Mouse (Mus musculus): ENCODE measurements at regions not wholly inside any gene's neighbourhood (a gene's known extent, or its start where the extent isn't known, plus 50 kb on each side); places are given as distances from the start of the nearest gene placed in this dataset.
A peak's percentile ranks its signal among the peaks of the same experiment; 100 is the strongest.
"Not testable (repeated sequence)": the region's sequence is repeated elsewhere in the genome, so short reads cannot be mapped to it uniquely, and the experiment has no call there.

DNA sequence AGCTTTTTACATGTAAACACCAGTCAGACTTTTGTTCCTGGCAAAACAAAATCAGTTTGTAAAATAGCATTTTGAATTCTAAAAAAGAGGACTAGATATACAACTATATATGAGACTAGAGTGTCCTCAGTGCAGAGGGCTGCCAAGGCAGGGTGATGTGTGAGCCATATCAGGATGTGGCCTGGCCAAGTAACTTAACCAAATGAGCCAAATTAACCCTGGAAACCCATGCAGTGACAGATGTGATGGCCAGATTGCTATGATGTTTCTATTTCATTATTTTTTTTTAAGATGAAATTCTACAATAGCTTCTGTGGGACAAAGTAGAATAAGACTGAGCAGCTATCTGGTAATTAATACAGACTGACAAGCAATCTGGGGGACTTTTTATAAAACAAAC lies 181.8 kb downstream of the Nova1 start:
- DNase-seq (ENCODE audit: low spot score) = no peak

DNA sequence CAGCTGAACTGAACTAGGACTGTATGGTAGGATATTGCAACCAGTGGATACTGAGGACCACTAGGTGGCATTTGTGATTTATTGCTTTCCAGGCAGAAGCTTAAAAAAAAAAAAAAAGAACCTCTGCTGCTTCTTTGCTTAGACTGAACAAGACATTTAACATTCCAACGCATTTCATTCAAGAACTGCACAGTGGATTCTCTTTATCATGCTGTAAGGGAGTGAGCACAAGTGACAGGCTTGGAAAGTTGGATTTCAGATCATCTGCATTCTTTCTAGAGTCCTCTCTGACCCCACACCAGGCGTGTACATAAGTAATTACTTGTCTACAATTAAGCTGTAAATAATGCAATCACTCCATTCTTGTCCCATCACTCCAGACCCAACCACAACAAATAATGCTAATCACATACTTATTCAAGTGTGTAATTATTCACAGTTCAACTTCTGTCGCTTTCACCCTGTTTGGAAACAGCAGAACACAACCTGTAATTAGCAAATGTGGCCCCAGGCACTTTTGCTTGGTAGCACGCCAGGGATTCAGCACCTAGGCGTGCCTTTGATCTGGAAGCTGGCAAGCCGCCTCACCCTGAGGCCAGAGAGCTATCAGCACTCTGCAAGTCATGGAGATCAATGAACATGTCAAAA lies 183.5 kb downstream of the Nova1 start:
- DNase-seq (ENCODE audit: low spot score) = peak; percentile 60

DNA sequence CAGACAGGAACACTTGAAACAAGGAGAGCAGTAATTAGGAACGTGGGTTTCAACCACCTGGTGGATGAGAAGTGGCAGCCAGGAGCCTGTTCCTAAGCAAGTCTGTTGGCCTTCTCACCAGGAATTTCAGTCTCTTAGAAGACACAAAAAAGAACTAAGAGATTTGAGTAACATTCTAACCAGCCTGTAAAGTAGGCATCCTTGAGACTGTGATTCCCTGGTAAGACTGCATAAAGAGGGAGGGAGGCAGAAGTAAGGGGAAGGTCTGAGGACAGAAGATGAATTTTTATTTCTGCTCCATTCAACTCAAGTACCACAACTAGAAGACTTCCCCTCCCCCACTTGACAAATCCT lies 184.0 kb downstream of the Nova1 start:
- DNase-seq (ENCODE audit: low spot score) = no peak

DNA sequence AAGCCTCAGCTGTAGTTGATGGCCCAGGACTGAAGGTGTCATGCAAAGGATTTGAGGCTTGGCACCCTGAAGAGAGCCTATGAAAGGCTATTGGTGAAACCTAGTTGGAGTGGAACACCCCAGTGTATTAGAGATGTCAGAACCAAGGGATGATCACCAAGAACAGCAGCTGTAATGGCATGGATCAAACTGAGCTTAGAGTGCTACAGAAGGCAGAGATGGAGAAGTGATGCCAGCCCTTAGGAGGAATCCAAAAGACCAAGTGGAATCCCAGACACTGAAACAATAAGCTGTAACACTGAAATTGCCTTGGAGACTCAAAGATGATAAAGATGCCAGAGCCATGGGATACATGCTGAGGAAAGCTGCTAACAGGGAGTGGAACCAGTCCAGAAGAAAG lies 186.3 kb downstream of the Nova1 start:
- DNase-seq (ENCODE audit: low spot score) = not testable (repeated sequence)

DNA sequence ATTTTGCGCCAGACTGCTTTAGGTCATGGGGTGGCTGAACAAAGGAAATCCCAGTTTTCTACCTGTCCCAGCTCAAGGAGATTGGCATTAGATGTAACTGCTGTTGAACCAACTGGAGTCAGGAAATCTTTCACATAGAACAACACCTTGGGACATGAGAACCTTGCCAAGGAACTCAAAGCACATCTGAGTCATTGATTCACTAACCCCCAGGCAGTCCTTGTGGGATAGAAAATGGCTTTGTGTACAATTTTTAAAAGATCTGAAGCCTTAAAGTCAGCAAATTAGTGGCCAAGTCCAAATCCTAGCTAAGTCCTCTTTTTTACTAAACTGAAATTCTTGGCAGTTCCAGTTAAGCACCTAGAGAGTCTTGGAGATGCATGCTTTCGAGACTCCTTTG lies 191.4 kb downstream of the Nova1 start:
- DNase-seq (ENCODE audit: low spot score) = no peak

DNA sequence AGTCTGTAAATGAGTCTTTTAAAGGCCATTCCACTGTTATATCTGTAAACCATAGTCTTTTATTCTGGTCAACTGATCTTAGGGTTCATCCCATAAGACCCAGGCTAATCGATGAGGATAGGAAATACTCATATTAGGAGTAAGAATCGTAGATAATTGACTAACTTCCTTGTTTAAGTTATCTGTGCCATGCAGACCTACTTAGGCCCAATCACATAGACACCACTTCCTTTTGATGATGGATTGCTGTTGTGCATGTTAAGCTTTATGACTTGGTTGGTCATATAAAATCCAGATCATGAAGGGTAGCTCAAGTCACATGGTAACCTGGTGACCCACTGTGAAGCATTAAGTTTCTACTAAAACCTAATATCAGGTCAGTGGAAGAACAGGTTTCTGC lies 207.3 kb downstream of the Nova1 start:
- no peak for DNase-seq (ENCODE audit: low spot score)

DNA sequence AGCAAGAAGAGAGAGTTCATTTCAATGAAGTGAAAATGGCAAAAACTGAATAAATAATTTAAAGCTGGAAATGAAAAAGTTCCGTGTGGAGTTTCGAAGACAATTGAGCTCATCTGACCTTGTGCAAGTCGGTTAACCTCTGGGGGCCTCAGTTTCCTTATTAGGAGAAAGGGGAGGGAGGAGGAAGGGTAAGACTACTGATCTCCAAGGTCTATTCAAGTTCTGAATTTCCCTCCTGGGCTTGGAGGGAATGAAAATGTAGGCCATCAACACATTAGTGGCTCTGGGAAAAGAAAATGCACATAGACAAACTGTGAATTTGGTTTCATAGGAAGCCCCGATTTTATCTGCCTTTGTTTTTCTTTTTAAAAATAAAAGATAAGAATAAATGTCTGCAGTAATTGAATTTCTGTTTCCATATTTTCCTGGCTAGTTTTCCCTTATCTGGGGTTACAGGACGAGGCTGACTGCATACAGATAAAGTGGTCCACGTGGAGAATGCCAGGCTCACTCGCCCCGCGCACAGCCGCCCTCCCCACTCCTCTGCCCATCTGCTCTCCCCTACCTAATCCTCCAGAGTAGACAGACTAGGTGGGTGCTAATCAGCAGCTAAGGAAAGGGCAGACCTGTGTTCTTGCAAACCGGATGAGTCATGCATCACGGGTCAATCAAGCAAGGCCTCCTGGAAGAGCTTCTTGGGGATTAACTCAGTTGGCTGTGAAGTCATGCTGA lies 209.0 kb downstream of the Nova1 start:
- DNase-seq (ENCODE audit: low spot score) = no peak

DNA sequence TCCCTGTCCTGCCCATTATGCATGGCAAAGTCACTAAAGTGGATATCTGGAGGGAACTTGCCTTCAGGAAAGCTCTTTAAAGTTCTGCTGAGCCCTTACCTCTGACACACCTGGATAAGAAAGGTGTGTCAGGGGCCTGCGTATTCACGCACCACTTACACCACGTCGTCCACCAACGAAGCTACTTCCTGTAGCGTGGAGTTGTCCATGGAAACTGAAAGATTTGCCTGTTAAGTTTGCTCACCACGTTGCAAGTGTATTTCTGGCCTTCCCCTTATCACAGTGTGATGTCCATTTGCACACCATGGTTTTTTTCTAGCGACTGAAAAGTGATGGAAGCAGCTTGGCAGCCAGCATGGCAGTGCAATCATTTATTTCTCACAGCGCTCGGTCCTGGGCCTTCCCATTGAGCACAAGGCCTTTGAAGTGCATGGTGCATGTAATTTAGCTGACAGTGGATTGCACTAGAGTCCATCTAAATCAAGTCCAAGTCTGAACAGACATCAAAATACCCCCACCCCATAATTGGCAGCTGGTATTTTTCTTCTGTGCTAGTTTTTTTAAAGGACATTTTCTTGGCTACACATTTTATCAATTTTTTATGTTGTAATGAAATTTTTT lies 210.3 kb downstream of the Nova1 start:
- DNase-seq (ENCODE audit: low spot score) = peak; percentile 3

DNA sequence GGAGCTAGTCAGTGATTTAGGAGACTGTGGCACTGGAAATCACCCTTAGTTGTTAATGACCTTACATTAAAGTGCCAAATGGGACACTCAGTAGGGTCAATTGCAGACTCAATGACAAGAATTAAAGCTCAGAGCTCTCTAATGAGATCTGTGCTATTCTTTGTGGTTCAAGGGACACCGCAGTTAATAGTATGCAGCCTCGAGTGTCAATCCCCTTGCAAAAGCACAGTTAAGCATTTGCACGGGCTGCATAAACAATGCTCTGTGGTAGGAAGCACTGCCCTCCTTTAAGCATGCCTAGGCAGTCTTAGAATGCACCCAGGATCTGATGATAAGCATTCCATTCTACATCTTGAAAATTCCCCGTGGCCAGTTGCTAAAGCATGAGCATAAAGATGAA lies 221.5 kb downstream of the Nova1 start:
- DNase-seq (ENCODE audit: low spot score) = no peak

DNA sequence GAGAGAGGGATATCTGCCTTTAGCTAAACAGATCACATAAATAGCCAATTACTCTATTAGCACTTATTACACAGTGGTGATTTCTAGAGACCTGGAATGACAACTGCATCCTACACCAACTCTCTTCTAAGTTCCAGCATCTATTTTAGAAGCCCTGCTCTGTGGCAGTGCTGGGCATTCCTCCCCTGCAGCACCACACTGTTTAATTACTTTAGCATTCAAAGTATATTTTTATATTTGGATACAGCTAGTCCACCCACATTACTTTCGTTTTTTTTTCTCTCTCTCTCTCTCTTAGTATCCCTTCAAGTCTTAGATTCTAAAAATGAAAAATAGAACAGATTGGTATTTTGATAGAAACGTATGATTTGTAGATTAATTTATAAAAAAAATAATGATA lies 250.1 kb downstream of the Nova1 start:
- DNase-seq (ENCODE audit: low spot score) = no peak

DNA sequence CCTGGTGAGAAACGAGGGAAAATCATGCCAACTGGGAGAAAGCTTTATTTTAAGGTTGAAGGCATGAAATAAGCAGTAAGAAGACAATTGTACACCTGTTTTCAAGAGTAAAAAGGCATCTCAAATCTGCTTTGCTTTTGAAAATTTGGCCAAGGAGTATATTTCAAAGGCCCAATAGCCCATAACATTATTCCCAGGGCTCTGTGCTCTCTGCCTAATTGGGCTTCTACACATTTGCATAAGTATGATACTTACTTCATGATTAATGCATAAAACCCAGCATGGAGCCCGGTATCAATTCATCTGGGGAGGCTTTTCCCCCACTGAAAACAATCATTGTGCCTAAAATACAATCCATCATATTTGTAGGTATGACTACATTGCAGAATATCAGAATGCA lies 252.4 kb downstream of the Nova1 start:
- no peak for DNase-seq (ENCODE audit: low spot score)

DNA sequence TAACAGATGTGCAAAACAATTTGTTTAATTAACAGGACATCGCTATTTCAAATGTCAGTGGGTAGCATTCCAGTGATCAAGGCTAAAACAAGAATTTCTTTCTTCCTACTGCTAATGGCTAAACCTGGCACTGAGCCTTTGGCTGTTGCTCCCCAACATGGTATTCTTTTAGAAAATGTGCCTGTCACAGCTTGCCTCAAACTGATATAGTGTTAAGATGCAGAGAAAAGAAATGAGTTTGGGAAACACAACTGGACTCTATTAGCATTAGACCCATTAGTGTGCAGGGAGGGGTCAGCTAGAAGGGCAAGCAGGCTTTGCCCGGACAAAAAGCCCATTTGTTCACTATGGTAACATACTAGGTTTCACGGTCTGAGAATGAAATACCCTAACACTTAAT lies 297.8 kb downstream of the Nova1 start:
- DNase-seq (ENCODE audit: low spot score) = no peak

DNA sequence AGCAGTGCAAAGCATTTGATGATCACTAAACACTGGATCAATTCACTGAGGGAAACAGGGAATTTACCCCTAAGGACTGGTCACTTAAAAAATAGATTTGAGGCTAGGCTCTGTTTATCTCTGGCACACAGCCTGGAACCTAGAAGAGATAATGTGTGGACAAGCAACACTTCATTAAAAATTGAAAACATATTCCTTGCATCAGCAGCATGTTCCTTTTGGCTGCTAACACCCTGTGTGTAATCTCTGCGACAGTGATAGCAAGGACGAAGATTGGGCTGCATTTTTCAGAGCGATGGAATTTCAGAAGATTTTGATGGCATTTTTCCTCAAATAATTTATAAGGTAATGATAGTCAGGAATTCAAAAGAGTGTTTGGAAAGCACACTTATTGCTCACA lies 310.9 kb downstream of the Nova1 start:
- DNase-seq (ENCODE audit: low spot score) = no peak

DNA sequence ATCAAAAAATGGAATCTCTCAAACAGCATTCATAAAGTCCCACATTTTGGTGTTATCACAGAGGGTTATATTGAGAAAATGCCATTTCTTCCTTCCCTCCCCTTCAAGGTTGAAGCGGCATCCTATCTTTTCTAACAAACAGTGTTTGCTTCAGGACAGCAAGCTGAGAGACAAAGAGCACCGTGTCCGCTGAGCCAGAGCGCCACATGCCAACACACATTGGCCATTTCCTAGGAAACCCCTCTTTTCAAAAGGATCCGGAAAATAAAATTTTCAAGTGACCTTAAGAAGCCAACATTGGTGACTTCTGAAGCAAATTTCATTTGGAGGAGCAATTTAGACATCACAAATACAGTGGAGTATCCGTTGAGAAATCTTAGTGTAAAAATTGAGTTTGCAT lies 326.3 kb downstream of the Nova1 start:
- no peak for DNase-seq (ENCODE audit: low spot score)

DNA sequence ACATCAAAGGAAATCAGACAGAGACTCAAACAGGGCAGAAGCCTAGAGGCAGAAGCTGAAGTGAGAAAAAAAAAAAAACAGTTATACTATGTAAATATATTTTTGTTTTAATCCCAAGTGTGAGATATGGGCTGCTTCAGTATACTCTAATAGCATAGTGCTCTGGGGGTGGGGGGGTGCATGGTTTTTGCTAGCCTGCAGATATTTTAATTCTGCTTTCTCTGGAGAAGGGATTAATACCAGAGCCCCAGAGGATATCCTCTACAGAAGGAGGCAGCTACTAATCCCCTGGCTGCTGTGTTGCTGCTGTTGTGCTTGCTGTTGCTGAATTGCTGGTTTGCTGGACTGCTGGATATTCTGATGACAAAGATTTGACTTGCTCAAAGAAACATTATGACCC lies 367.8 kb downstream of the Nova1 start:
- no peak for DNase-seq (ENCODE audit: low spot score)

DNA sequence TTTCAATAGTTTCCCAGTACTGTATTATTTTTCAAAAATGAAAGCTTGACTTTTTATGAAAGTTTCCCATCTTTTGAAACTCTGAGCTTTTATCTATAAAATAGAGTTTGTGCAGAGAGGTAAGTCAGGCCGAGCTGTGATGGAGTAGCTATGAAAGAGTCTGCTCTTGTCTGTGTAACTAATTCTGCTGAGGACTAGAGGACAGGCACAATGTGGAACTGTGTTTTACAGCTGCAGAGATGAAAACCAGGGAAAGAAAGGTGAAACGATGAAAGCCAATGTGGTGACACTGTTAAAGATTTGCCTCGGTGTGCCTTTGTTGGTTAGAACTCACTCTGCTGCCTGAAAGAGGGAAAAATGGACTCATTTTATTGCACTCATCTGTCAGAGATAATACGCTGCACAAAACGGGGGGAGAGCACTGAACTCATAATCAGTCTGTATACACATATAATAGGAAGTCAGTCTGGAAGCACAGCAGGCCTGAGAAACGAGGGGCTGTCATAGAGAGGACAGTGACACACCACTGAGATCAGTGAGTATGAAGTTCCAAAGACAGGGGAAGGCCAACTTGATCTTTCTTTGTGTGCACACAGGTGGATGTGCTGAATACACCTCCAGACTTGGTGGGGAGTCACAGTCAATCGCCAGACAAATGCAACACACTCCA lies 373.9 kb downstream of the Nova1 start:
- no peak for DNase-seq (ENCODE audit: low spot score)

DNA sequence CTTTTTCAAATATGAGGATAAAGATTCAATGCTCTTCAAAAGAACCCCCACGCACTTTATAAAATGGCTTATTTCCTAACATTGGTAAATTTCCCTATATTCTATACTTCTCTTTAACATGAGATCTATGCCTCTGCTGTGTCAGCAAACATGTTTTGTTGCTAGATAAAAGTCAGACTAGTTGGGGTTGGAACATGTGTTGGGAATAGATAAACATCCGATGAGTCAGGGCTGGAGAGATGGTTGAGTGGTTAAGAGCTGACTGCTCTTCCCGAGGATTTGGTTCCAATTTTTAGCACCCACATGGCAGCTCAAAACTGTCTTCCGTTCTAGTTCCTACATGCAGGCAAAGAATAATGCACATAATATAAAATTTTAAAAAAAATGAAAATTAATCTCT lies 399.1 kb downstream of the Nova1 start:
- DNase-seq (ENCODE audit: low spot score) = no peak

DNA sequence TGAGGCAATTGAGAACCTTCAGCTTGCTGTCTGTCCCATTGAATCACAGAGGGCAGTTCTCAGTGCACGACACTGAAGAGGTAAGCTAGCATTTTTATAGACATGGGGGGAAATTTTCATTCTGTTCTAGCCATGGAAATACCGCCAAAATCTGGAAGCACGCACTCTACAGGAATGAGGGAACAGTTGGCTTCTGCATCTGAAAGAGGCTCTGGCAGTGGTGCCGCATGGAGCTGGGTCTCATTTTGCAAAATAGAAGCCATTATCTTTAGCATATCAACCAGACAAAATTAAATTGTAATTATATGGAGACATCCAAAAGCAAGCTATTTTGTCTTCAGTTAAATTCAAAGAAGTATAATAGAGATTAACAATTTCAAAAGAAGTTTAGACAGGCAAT lies 399.7 kb downstream of the Nova1 start:
- no peak for DNase-seq (ENCODE audit: low spot score)

DNA sequence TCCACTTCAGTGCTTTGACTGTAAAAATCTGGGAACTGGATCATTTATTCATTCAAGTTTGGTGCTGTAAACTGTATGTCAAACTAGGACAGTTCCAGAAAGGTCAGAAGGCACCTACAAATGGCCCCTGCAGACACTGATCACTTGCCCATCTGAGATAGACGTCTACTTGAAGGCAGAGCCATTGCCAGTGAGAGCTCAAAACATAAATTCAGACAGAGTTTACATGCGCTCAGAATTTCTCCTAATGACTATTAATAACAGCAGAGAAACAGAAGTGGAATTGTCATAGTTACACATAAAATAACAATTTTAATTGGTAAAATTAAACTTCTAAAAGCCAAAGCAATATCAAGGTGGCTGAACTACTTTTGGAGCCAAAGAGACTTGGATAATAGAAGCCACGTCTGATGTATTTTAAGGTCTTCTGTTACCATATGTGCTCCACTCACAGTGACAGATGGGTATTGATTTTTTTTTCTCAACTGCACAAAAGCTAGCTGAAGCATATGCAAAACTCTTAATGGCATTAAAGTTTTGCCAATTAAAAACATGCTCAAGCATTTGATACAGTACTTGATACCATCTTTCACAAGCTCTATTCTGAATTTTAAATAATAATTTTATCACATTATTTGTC lies 401.8 kb downstream of the Nova1 start:
- no peak for DNase-seq (ENCODE audit: low spot score)

DNA sequence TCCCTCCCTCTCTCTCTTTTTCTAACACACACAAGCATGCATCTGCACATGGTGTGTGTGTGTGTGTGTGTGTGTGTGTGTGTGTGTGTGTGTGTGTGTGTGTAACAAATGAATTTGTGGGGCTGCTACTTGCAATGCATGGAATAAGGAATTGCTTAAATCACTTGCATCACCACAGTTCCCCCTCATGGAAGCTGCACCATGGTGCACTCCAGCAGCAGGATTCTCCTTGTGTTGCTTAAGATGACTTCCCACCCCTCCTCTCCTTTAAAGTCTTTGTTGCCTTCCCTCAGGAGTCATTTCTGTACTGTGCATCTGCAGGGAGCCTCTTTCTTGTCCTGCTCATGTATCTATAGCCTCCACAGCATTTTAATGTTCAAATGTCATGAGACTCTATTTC lies 402.5 kb downstream of the Nova1 start:
- no peak for DNase-seq (ENCODE audit: low spot score)

DNA sequence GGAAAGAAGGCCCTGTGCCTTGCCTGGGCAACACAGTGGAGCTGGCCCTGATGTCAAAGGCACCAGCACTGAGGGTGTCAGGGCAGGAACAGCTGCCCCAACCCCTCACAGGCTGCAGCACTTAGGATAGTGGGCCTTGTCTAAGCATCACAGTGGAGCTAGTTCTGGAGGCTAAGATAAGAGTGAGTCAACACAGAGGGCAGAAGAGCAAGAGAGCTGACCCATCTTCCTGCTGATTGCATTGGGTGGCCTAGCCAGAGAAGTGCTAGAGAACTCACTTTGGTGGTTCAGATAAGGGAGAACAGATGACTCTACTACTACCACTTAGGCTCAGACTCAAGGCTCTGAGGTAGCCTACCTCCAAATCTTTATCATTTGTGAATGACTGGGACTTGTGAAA lies 413.1 kb downstream of the Nova1 start:
- no peak for DNase-seq (ENCODE audit: low spot score)

DNA sequence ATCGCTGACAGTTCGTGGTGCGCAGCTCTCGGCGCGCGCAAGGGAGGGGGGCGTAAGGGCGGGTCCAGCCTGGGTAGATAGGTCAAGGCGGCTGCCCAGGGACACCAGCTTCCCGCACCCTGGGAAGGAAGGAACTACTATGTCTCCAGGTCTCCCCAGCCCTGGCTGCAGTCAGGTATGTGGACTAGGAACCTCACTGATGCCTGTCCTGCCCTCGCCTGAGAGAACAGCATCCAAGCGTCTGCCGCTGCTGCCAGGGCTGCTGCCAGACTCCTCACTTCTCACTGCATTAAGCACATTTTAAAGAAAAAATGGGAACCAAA lies 419.1 kb downstream of the Nova1 start:
- no peak for DNase-seq (ENCODE audit: low spot score)

Data from adipocyte (in vitro differentiated cells).